Mouse (Mus musculus) MEL (cell line): Measurements from ENCODE around the gene Tcf25.

Experiments
- MXI1 ChIP-seq: IDR thresholded peaks from 2 replicates; pipeline ENCODE4 v1.6.1; 2011; ENCODE audit warnings: mild to moderate bottlenecking, low read depth, low read length, improper control_type of control experiment
- NELFE ChIP-seq: IDR thresholded peaks from 2 replicates; pipeline ENCODE4 v1.6.1; 2011; ENCODE audit warnings: low read depth, low read length, improper control_type of control experiment
- POLR2A ChIP-seq, 2 experiments: IDR thresholded peaks; 2 replicates each; pipeline ENCODE4 v1.6.1; 2011 to 2012; ENCODE audit warnings: low read length in 2 of 2, mild to moderate bottlenecking in 2 of 2, control low read depth in 1 of 2, improper control_type of control experiment in 1 of 2, low read depth in 1 of 2, moderate library complexity in 1 of 2; ENCODE audit not compliant: control insufficient read depth in 1 of 2, insufficient read depth in 1 of 2, poor library complexity in 1 of 2
- USF1 ChIP-seq: IDR thresholded peaks from 2 replicates; pipeline ENCODE4 v1.6.1; 2014; ENCODE audit warnings: low read depth, mild to moderate bottlenecking, inconsistent platforms, low read length, improper control_type of control experiment, moderate library complexity

GRCm38 (mm10) chr8:123410788-123411187, 37.2 kb downstream of the Tcf25 start:
- TF ChIP-seq MXI1 (no peak), POLR2A (IDR thresholded peaks at IDR 0.05; ENCODE audit: control insufficient read depth in 1 of 2, insufficient read depth in 1 of 2, low read depth in 1 of 2, low read length in 2 of 2, poor library complexity in 1 of 2) (no peak), USF1 (no peak), NELFE (no peak)
